Mouse (Mus musculus) retina, adult 2 months (tissue): ENCODE measurements around the gene Brca1.
A peak's percentile ranks its signal among the peaks of the same experiment; 100 is the strongest.
"Not testable (repeated sequence)": the region's sequence is repeated elsewhere in the genome, so short reads cannot be mapped to it uniquely, and the experiment has no call there.

ENCODE experiments used
- DNase-seq: peaks from one replicate; pipeline ENCODE4 v3.0.0-alpha.2; 2012; ENCODE audit warnings: low read depth, low spot score

The Brca1 gene

DNA sequence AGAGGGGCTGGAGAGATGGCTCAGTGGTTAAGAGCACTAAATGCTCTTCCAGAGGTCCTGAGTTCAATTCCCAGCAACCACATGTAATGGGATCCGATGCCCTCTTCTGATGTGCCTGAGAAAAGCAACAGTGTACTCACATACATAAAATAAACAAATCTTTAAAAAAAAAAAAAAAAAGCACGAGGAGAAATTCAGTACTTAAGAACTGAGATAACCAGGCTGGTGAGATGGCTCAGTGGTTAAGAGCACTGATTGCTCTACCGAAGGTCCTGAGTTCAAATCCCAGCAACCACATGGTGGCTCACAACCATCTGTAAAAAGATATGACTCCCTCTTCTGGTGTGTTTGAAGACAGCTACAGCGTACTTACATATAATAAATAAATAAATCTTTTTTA lies 102.2 kb downstream of the Brca1 start:
- DNase-seq = not testable (repeated sequence)

DNA sequence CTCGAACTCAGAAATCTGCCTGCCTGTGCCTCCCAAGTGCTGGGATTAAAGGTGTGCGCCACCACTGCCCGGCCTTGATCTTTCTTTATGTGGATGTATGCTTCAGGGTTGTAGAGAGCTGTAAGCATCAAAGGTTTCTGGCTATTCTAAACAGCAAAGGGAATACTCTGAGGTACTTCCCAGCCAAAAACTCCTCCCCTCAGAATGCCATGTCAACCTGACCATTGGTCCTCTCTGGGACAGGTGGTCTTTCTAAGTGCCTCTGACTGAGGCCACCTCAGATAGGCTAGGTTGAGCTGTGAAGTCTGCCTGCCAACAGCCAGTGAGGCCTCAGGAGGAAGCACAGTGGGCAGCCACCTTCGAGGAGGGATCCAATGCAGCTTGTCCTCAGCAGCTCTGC lies 102.9 kb downstream of the Brca1 start:
- no peak for DNase-seq

DNA sequence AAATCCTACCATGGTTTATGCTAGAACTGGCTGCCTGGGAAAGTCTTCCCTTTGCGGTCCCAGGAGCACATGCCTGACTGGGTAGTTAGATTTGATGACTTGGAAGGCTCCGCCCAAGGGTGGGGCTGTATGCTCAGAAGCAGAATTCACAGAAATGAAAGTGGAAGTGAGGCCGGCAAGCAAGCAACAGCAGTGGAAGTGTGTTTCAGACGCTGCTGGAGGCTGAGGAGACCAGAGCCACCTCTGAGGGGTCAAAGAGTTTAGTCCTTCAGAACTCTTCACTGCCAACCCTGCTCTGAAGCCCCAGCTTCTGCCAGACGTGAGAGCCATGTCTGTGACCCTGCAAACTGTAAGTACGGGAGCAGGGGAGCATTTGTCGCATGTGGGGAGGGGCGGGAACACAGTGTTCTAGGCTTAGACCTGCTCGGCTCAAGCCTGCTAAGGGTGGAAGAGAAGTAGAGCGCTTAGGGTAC lies 103.4 kb downstream of the Brca1 start, which contains the start of gene Ifi35:
Ifi35 (plus strand) TSS at position 134 of the 473 bp plus-strand sequence.
- DNase-seq = no peak

DNA sequence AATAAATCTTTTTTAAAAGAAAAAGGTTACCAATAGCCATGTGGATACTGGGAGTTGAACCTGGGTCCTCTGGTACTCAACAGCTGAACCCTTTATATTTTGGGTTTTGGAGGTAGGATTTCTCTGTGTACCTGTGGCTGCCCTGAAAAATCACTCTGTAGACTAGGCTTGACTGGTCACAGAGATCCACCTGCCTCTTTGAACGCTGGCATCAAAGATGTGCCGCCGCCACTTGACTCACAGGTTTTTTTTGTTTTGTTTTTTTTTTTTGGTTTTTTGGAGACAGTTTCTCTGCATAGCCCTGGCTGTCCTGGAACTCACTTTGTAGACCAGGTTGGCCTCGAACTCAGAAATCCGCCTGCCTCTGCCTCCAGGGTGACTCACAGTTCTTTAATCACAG lies 104.0 kb downstream of the Brca1 start:
- no peak for DNase-seq

DNA sequence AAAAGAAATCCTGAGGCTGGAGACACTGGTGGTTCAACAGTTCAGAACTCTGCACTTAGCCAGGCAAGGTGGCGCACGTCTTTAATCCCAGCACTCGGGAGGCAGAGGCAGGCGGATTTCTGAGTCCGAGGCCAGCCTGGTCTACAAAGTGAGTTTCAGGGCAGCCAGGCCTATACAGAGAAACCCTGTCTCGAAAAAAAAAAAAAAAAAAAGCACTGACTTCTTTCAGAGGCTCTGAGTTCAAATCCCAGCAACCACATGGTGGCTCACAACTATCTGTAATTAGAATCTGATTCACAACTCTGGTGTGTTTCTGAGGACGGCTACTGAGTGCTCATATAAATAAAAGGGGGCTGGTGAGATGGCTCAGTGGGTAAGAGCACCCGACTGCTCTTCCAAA lies 104.9 kb downstream of the Brca1 start:
- not testable (repeated sequence) for DNase-seq

DNA sequence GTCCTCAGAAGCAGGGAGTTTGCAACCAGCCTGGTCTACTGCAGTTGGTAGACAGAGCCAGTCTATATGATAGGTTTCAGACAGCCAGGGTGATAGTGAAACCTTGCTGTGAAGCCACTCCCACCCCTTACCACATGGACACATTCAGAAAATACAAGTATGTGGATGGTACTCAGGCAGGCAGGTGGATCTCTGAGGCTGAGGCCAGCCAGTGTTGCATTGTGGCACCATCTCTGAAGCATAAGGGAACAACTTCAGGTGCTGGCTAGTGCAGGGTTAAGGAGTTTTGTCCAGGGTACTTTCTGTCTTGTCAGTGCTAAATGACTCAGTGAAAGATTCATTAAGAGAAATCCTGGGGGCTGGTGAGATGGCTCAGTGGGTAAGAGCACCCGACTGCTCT lies 105.4 kb downstream of the Brca1 start:
- DNase-seq = no peak

GRCm38 (mm10) chr11:101442760-101443159 lies 109.0 kb downstream of the Brca1 start:
- no peak for DNase-seq

DNA sequence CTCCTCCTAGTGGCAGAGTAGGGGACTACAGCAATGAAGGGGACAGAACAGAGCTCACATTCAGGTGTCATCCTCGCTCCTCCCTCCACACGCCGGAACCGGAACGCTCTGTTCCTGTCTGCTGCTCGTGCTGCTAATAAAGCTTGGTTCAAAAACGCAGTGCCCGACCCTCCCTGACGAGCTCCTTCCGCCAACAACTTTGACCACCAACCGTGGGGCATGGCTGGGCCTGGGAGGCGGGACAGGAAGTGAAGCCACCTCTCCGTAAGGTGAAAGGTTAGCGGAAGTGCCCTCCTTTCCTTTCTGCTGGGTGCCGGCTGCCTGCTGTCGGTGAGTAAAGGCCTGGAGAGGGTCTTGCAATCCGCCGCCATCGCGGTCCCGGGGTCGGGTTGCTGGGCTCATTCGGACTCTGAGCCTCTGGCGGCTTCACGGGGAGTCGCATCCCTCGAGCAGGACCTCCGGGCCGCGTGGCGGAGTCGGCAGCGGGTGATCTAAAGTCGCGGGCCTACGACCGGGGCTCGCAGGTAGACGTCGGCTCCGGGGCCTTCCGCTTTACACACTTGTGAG lies 109.5 kb downstream of the Brca1 start, which contains the start of gene Rpl27:
Rpl27 (plus strand) TSS at position 172 of the 567 bp plus-strand sequence.
- DNase-seq = peak; percentile 98

DNA sequence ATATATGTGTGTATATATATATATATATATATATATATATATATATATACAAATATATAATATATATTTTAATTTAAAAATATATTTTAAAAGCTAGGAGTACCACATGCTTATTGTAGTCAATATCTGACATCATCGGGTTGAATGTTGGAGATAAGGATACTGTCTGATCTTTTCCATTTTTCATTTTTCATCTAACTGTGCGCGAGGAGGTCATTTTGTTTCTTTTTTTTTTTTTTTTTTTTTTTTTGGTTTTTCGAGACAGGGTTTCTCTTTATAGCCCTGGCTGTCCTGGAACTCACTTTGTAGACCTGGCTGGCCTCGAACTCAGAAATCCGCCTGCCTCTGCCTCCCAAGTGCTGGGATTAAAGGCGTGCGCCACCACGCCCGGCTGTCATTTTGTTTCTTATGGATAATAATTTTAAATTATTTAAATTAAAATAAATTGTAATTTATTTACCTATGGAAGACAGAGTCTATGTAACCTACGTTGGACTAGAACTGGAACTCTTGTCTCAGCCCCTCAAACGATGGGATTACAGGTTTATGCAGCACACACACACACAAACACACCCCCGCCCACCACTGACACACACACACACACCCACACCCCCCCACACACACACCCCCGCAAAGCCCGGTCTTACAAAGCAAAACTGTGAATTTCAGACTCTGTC lies 110.2 kb downstream of the Brca1 start:
- DNase-seq = not testable (repeated sequence)
